Mouse (Mus musculus) forebrain, embryonic 10.5 days (tissue): ENCODE measurements around the gene Magea2. TPM values are rescaled to one million over a fixed set of nuclear protein-coding genes. Genes with fewer than 3 reads are reported as not detected.
"Not testable (repeated sequence)": the region's sequence is repeated elsewhere in the genome, so short reads cannot be mapped to it uniquely, and the experiment has no call there.

ENCODE experiments used
- DNase-seq: peaks from one replicate; pipeline ENCODE4 v3.0.0-alpha.2; 2017; ENCODE audit warnings: low spot score; ENCODE audit errors: extremely low spot score
- H3K27ac ChIP-seq: fragments of 300-500 bp; sonication (generic); 2 replicates; pipeline ENCODE4 v1.5.1; 2016; ENCODE audit warnings: mild to moderate bottlenecking
- H3K27me3 ChIP-seq: fragments of 300-500 bp; sonication (generic); 2 replicates; pipeline ENCODE4 v1.6.1; 2016; ENCODE audit warnings: mild to moderate bottlenecking; ENCODE audit not compliant: poor library complexity, severe bottlenecking
- H3K36me3 ChIP-seq: fragments of 300-500 bp; sonication (generic); replicated peaks from 2 replicates; pipeline ENCODE4 v1.6.1; 2016; ENCODE audit warnings: mild to moderate bottlenecking, moderate library complexity
- H3K4me1 ChIP-seq: fragments of 300-500 bp; sonication (generic); 2 replicates; pipeline ENCODE4 v1.6.1; 2016
- H3K4me3 ChIP-seq: fragments of 300-500 bp; sonication (generic); 2 replicates; pipeline ENCODE4 v1.5.1; 2016; ENCODE audit warnings: mild to moderate bottlenecking, moderate library complexity
- H3K9me3 ChIP-seq: fragments of 300-500 bp; sonication (generic); 2 replicates; pipeline ENCODE4 v1.6.1; 2016; ENCODE audit warnings: mild to moderate bottlenecking, moderate library complexity
- WGBS: fragments of 180-500 bp; shearing (Covaris S2); methylation state at CpG from one replicate; pipeline ENCODE4 v1.1.7; 2016; 5-methylcytosine and 5-hydroxymethylcytosine counted together
- polyA plus RNA-seq: library from polyadenylated mRNA; unstranded; fragments of >200 nt; fragmentation: Nextera tagmentation; extraction: Ambion mirVana; gene quantifications from 2 replicates; pipeline ENCODE4 v1.2.1, GENCODE M21; 2016

Gene Magea2
- polyA plus RNA-seq: not detected in 2 replicates

GRCm38 (mm10) chrX:155093566-155093965 lies at the start of gene Magea2:
Gene Magea2 (minus strand): TSS chrX:155093666.
- not testable (repeated sequence) for H3K4me1 ChIP-seq, H3K9me3 ChIP-seq, H3K27ac ChIP-seq, H3K36me3 ChIP-seq, DNase-seq, H3K4me3 ChIP-seq, H3K27me3 ChIP-seq
- WGBS: 78% methylated on average over 4 of the region's 4 CpGs

GRCm38 (mm10) chrX:155128312-155128711 lies 34.8 kb upstream of the Magea2 start, which contains the start of gene Cldn34b2:
Gene Cldn34b2 (minus strand): TSS chrX:155128412.
- H3K4me1 ChIP-seq, H3K4me3 ChIP-seq, H3K27ac ChIP-seq, DNase-seq, H3K36me3 ChIP-seq, H3K9me3 ChIP-seq, H3K27me3 ChIP-seq: not testable (repeated sequence)
- 86% methylated on average over 3 of the region's 3 CpGs for WGBS

DNA sequence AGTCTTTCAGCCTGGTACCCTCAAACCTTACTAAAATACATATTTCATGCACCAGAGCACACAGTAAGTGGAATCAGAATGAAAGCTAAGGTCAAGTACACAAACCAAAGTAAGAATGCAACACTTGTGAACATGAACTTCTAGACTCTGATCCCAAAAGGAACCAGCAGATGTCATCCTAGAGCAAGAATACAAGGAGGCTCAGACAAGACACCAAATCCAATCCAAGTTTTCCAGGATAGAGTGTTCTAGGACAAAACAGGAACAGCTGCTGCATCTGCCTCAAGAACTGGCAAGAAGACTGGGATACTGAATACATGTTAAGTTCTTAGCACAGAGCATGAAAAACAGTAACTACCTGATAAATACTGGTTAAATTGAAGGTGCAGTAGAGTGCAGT lies 4.6 kb upstream of the Magea2 start:
- DNase-seq: no peak
- Histone ChIP-seq H3K4me1 (no peaks in the 10 kb centered on the region), H3K4me3 (no peak overlapping the region), H3K27me3 (no peaks in the 10 kb centered on the region), H3K27ac (no peak overlapping the region), H3K36me3 (no peaks in the 10 kb centered on the region), H3K9me3 (no peaks in the 10 kb centered on the region)

DNA sequence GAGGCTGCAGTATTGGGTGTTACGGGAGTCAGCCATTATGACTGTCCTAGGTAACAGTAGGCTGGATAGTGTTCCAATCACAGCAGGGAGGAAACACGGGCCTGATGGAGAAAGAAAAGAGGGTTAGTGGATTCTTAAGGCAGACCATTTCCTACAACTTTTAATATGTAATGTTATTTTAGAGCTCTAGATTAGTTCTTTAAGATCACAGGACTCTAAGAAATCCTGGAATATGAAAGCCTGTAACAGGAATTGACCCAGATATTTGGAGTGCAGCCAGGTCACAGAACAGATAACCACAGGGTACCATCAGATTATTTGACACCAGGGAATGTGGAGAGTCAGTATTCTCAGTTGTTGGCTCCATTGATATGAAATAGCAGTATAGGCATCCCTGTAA lies 3.8 kb downstream of the Magea2 start, which contains the start of gene Magea1:
Gene Magea1 (minus strand): TSS at position 101 of the 400 bp plus-strand sequence.
- H3K4me3 ChIP-seq, H3K36me3 ChIP-seq, H3K4me1 ChIP-seq, H3K9me3 ChIP-seq, H3K27ac ChIP-seq, H3K27me3 ChIP-seq, DNase-seq: not testable (repeated sequence)
- 100% methylated on average over 1 of the region's 2 CpGs for WGBS

DNA sequence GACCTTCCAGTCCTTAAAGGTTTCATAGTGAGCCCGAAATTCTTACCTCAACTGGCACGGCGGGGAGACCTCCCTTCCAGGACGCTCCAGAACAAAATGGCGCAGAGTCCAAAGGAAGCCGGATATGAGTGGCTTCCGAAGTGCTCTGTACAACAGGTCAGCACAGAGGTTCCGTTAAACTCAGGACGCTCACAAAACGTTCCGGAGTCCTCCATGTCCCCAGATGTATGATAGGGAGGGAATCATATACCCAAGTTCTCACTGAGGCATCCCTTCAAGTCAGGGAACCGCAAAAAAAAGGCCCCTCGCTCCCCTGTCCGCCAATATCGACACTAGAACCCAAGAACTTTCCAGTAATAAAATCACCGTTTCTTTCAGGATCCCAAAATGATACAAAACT lies 30.4 kb downstream of the Magea2 start, which contains the start of gene Magea5:
Gene Magea5 (minus strand): TSS at position 101 of the 400 bp plus-strand sequence.
- DNase-seq, H3K4me3 ChIP-seq: not testable (repeated sequence)
- 91% methylated on average over 16 of the region's 16 CpGs for WGBS

DNA sequence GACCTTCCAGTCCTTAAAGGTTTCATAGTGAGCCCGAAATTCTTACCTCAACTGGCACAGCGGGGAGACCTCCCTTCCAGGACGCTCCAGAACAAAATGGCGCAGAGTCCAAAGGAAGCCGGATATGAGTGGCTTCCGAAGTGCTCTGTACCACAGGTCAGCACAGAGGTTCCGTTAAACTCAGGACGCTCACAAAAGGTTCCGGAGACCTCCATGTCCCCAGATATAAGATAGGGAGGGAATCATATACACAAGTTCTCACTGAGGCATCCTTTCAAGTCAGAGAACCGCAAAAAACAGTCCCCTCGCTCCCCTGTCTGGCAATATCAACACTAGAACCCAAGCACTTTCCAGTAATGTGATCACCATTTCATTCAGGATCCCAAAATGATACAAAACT lies 97.7 kb downstream of the Magea2 start, which contains the start of gene Magea8:
Gene Magea8 (minus strand): TSS at position 101 of the 400 bp plus-strand sequence.
- DNase-seq, H3K4me1 ChIP-seq, H3K36me3 ChIP-seq, H3K27me3 ChIP-seq, H3K27ac ChIP-seq, H3K4me3 ChIP-seq, H3K9me3 ChIP-seq: not testable (repeated sequence)
- 93% methylated on average over 11 of the region's 11 CpGs for WGBS

More for the DNA sequence above, 30.4 kb downstream of the Magea2 start, which contains the start of gene Magea5:
- not testable (repeated sequence) for H3K27ac ChIP-seq, H3K9me3 ChIP-seq, H3K27me3 ChIP-seq, H3K36me3 ChIP-seq, H3K4me1 ChIP-seq

Other genes starting within 250 kb of the Magea2 start
- not detected in 2 replicates for gene Cldn34b1, start 203.4 kb downstream of the Magea2 start, polyA plus RNA-seq
- not detected in 2 replicates for gene Magea6, start 157.7 kb downstream of the Magea2 start, polyA plus RNA-seq
- gene Magea3, start 144.2 kb downstream of the Magea2 start, polyA plus RNA-seq: not detected in 2 replicates
- gene Magea8, start 97.8 kb downstream of the Magea2 start, polyA plus RNA-seq: not detected in 2 replicates
- gene Magea5, start 30.5 kb downstream of the Magea2 start, polyA plus RNA-seq: not detected in 2 replicates
- not detected in 2 replicates for gene Magea1, start 3.9 kb downstream of the Magea2 start, polyA plus RNA-seq
- gene Cldn34b2, start 34.7 kb upstream of the Magea2 start, polyA plus RNA-seq: not detected in 2 replicates
- gene Sat1, start 122.8 kb upstream of the Magea2 start, polyA plus RNA-seq: 58.4 and 65.7 TPM in 2 replicates
- gene Acot9, start 168.8 kb upstream of the Magea2 start, polyA plus RNA-seq: 15.9 and 16.8 TPM in 2 replicates
- gene Prdx4, start 247.1 kb upstream of the Magea2 start, polyA plus RNA-seq: 275 and 278 TPM in 2 replicates